Mouse (Mus musculus) kidney, adult 18-20 months (tissue): ENCODE measurements around the gene Lhfpl5.

Source experiments
- DNase-seq: peaks from one replicate; pipeline ENCODE4 v3.0.0; 2021

Lhfpl5 gene

GRCm38 (mm10) chr17:28572941-28573340, 2.5 kb upstream of the Lhfpl5 start:
- no peak for DNase-seq

DNA sequence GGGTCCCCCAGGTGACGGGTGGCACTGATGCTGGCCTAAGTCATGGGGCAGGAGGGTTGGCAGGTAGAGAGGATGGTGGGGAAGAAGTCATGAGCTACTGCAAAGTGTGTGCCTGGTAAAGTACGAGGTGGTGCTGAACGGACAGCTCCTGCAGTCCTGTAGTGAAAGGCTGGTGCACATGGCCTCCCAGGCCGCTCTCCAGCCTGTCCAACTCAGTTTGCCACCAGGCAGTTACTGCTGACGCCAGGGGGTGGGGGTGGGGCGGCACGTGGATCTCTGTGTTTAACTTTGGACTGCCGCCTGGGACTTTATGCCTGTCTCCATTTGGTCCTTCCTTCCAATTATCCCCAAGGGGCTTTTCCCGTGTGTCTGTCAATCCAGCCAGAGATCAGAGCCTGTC, 5.0 kb downstream of the Lhfpl5 start:
- peak; percentile 65 for DNase-seq

GRCm38 (mm10) chr17:28581056-28581455, 5.6 kb downstream of the Lhfpl5 start:
- no peak for DNase-seq

DNA sequence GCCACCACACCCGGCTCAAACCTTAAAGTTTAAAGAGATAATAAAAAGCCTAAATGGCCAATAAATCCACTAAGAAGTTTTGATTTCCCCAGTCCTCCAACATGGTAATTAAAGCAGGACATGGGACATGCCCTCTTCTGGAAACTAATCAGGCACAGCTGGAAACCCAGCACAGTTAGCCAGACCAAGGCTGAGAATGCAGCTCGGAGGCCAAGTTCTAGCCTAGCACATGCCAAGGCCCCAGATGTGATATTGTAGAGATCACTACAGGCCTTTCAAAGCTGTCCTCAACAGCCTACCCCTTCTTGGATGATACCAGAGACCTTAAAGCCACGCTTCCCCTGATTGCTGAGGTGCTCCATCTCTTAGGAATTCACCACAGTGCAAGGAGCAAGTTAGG, 11.1 kb downstream of the Lhfpl5 start:
- DNase-seq, result no peak

DNA sequence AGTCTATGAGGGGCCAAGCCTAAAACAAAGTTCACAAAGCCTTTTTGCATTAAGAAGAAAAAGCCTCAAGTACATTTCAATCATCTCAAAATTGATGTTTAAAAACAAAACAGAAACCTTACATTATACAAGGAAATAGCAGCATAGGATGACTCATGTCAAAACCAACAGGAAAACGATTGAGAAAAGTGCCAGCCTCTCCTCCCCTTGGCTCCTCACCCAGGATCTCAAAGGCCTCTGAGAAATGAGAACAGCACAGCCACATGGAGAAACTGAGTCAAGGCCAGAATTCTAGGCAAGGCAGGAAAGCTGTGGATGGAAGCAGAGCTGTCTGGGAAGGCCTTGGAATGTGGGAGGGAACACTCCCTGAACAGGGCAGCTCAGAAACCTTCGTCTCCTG, 13.2 kb downstream of the Lhfpl5 start:
- no peak for DNase-seq

DNA sequence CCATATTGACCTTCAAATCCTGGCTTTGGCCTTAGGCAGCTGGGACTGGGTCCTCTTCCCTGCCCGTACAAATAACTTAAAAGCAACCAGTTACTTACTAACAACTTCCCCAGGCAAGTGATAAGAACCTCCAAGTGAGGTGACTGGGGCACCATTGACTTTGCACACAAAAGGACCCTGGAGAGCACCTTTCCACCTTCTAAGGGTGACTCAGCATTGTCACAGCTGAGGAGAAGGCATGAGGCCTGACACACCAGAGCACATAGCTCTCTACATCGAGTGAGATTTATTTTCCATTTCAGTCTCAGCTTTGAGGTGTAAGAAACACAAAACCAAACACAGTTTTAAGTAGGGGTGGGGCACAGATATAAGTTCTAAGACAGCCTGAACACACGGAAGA, 15.2 kb downstream of the Lhfpl5 start:
- no peak for DNase-seq

DNA sequence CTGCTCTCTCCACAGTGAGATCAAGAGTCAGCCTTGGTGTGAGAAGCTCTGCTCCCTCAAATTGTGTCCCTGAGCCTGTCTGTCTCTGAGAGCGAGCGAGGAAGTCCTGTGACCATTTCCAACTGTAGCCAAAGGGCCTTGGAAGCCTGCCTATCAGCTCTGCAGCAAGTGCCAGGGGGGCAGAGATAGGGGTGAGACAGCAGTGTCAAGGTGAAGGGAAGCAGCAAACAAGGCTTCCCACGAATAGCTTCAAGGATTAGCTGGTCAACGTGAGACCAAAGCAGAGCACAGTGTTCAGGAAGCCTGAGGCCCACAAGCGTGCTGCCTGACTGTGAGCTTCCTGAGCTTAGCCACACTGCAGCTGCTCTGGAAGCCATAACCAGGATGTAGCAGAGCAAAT, 16.0 kb downstream of the Lhfpl5 start:
- DNase-seq, result no peak

GRCm38 (mm10) chr17:28592998-28593397, 17.6 kb downstream of the Lhfpl5 start:
- DNase-seq, result peak; percentile 73

- DNase-seq, result no peak
Measured at GRCm38 (mm10) chr17:28593965-28594364, 18.5 kb downstream of the Lhfpl5 start.

- no peak for DNase-seq
Measured at GRCm38 (mm10) chr17:28600780-28601179, 25.3 kb downstream of the Lhfpl5 start.

DNA sequence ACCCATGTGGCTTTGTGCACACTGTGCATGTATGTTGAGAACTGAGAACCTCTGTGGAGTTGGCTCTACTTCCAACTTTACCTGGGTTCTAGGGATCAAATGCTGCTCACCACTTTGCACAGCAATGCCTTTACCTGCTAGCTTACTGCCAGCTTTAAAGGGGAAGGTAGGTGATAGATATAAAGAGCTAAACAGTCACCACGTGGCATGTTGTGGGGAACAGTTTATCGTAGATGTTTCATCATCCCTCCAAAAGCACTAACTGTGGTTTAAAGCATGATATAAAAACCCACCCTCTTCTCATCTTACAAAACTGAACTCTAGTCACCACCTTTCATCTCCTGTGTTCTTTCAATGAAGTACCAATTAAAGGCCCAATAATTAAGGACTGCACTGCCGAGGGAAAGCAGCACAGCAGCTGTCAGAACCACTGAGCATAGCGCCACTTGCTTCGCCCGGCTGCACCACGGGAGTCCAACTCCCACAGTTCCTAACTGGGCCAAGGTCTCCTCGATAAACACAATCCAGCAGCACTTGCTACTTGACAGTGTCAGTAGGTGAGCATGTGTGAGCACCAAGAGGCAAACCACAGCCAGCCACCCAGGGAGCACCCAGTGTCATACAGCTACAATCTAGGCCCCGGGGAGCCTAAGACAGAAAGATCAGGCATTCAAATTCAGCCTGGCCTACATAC, 26.3 kb downstream of the Lhfpl5 start:
- no peak for DNase-seq

DNA sequence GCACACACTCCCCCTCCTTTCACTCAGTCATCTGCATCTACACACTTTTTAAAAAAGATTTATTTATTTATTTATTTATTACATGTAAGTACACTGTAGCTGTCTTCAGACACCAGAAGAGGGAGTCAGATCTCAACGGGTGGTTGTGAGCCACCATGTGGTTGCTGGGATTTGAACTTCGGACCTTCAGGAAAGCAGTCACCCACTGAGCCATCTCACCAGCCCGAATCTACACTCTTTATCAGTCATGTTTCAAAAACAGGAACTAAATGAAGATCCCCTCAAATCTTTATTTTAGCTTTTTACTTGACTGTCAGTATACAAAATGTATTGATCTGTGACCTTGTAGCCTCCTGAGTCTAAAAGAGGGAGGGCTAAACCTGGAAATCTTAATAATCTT, 34.1 kb downstream of the Lhfpl5 start:
- DNase-seq, result no peak

- no peak for DNase-seq
Measured at GRCm38 (mm10) chr17:28612603-28613002, 37.2 kb downstream of the Lhfpl5 start.

- no peak for DNase-seq
Measured at GRCm38 (mm10) chr17:28613096-28613495, 37.7 kb downstream of the Lhfpl5 start.

GRCm38 (mm10) chr17:28615332-28615731, 39.9 kb downstream of the Lhfpl5 start:
- no peak for DNase-seq

- DNase-seq, result no peak
Measured at GRCm38 (mm10) chr17:28617636-28618035, 42.2 kb downstream of the Lhfpl5 start.

DNA sequence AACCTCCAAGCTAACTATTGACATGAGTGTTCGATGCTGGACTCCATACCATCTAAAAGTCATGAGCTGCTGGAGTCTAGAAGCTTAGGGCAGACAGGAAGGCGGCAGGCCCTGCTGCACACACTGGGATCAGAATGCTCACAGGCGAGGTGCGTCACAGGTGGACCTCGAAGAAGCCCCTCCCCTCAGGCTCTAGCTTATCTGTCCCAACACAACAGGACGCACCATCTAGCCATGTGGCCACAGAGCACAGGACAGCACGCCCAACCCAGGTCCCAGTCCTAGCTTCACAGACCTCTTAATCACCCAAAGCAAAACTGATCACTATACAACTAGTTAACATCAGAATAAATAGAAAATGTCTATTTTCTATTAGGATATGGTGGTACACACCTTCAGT, 42.7 kb downstream of the Lhfpl5 start:
- DNase-seq, result no peak

GRCm38 (mm10) chr17:28618775-28619174, 43.3 kb downstream of the Lhfpl5 start:
- DNase-seq, result no peak

- peak; percentile 73 for DNase-seq
Measured at GRCm38 (mm10) chr17:28621381-28622299, 46.2 kb downstream of the Lhfpl5 start.

- DNase-seq, result peak; percentile 91
Measured at GRCm38 (mm10) chr17:28622300-28622759, 46.9 kb downstream of the Lhfpl5 start, which contains the start of gene Srpk1. Gene Srpk1, minus strand, starts transcription at chr17:28622709.

- no peak for DNase-seq
Measured at GRCm38 (mm10) chr17:28624841-28625240, 49.4 kb downstream of the Lhfpl5 start.

GRCm38 (mm10) chr17:28625327-28625726, 49.9 kb downstream of the Lhfpl5 start:
- no peak for DNase-seq

- no peak for DNase-seq
Measured at GRCm38 (mm10) chr17:28626937-28627336, 51.5 kb downstream of the Lhfpl5 start.
